8 mouse cellular contexts compared by ENCODE assay signal in genomic region chr2:68405163-68405715, GRCm38 (mm10).
DNase-seq lines count a peak whose midpoint lies in the region; ATAC-seq and TF ChIP-seq lines count a peak whose summit lies in the region.

No protein-coding gene starts in this region.

- no peaks in the 10 kb centered on the region for H3K27me3 ChIP-seq in heart, embryonic 13.5 days (replicated peaks)
- H3K27me3 ChIP-seq in forebrain, embryonic 14.5 days (replicated peaks; ENCODE audit: control insufficient read depth, insufficient read depth, low read length): no peaks in the 10 kb centered on the region
- H3K27me3 ChIP-seq in limb, embryonic 14.5 days (ENCODE audit: control insufficient read depth, insufficient read depth, low read length): no peaks in the 10 kb centered on the region
- H3K27me3 ChIP-seq in cerebellum, adult 2 months (ENCODE audit: control insufficient read depth, insufficient read depth, low read length): no peaks in the 10 kb centered on the region

- intact Hi-C loops in heart, postnatal 36 days (cut with DNase I): no loop called here
- intact Hi-C loops in left cerebral cortex, postnatal 25 days (cut with DNase I): loop anchor here (2.0 kb wide), 1 partner anchor 30 kb away; no protein-coding TSS in a partner anchor

- H3K36me3 ChIP-seq in heart, embryonic 13.5 days: peaks cover 14% of the 10 kb centered on the region
- no peaks in the 10 kb centered on the region for H3K36me3 ChIP-seq in forebrain, embryonic 14.5 days (ENCODE audit: control insufficient read depth, insufficient read depth, low read length)
- no peaks in the 10 kb centered on the region for H3K36me3 ChIP-seq in limb, embryonic 14.5 days (ENCODE audit: control insufficient read depth, insufficient read depth, low read length)

- H3K4me2 ChIP-seq in heart, embryonic 13.5 days: no peak overlapping the region
- H3K4me2 ChIP-seq in forebrain, embryonic 14.5 days (ENCODE audit: low read length): peak overlapping the region; percentile 39
- peak overlapping the region; percentile 39 for H3K4me2 ChIP-seq in limb, embryonic 14.5 days (replicated peaks; ENCODE audit: low read depth, low read length, severe bottlenecking)

- peak overlapping the region; percentile 56 for H3K9ac ChIP-seq in heart, embryonic 13.5 days
- peak overlapping the region; percentile 5; the same call in 1 of the 2 replicates for H3K9ac ChIP-seq in forebrain, embryonic 14.5 days (ENCODE audit: low read length)
- peak overlapping the region; percentile 36; the same call in 1 of the 2 replicates for H3K9ac ChIP-seq in limb, embryonic 14.5 days (ENCODE audit: low read depth, low read length, severe bottlenecking)

- peak overlapping the region; percentile 49 for H3K27ac ChIP-seq in heart, embryonic 13.5 days (replicated peaks)
- H3K27ac ChIP-seq in forebrain, embryonic 14.5 days (ENCODE audit: low read depth, low read length): peak overlapping the region; percentile 39; the same call in 1 of the 2 replicates
- no peak overlapping the region for H3K27ac ChIP-seq in limb, embryonic 14.5 days (replicated peaks; ENCODE audit: low read depth, low read length)
- no peak overlapping the region for H3K27ac ChIP-seq in cerebellum, adult 2 months (ENCODE audit: insufficient read depth, low read length)

- H3K9me3 ChIP-seq in heart, embryonic 13.5 days: no peaks in the 10 kb centered on the region
- H3K9me3 ChIP-seq in forebrain, embryonic 14.5 days (replicated peaks; ENCODE audit: control insufficient read depth, low read length): no peaks in the 10 kb centered on the region
- H3K9me3 ChIP-seq in limb, embryonic 14.5 days (ENCODE audit: control insufficient read depth, low read length): no peaks in the 10 kb centered on the region

- peaks cover 67% of the 10 kb centered on the region for H3K4me1 ChIP-seq in heart, embryonic 13.5 days
- peaks cover 38% of the 10 kb centered on the region for H3K4me1 ChIP-seq in forebrain, embryonic 14.5 days (ENCODE audit: control insufficient read depth, insufficient read depth, low read length)
- peaks cover 30% of the 10 kb centered on the region for H3K4me1 ChIP-seq in limb, embryonic 14.5 days (ENCODE audit: control insufficient read depth, insufficient read depth, low read length)
- H3K4me1 ChIP-seq in cerebellum, adult 2 months (ENCODE audit: control insufficient read depth, insufficient read depth, low read length): no peaks in the 10 kb centered on the region

- no peak overlapping the region for H3K4me3 ChIP-seq in heart, embryonic 13.5 days
- H3K4me3 ChIP-seq in forebrain, embryonic 14.5 days (ENCODE audit: low read depth, low read length): no peak overlapping the region
- peak overlapping the region; percentile 13; the same call in 1 of the 2 replicates for H3K4me3 ChIP-seq in limb, embryonic 14.5 days (replicated peaks; ENCODE audit: low read length)
- no peak overlapping the region for H3K4me3 ChIP-seq in cerebellum, adult 2 months (replicated peaks; ENCODE audit: insufficient read depth, low read depth, low read length)

- no peak for TF ChIP-seq POLR2A in limb, embryonic 14.5 days (IDR thresholded peaks at IDR 0.05; ENCODE audit: borderline replicate concordance, extremely low read depth, insufficient read depth, insufficient read length)
- no peak for TF ChIP-seq POLR2A in cerebellum, adult 2 months (IDR thresholded peaks at IDR 0.05; ENCODE audit: borderline replicate concordance, insufficient read depth, low read length)

- DNase-seq in heart, postnatal 36 days: no peak
- peak; percentile 9 for DNase-seq in ZHBTc4 (ENCODE audit: low read depth, low spot score)
- DNase-seq in forebrain, embryonic 14.5 days (ENCODE audit: low spot score): peak; percentile 16
- DNase-seq in limb, embryonic 14.5 days (ENCODE audit: low spot score): no peak
- DNase-seq in cerebellum, adult 2 months: no peak
- no peak for DNase-seq in left cerebral cortex, postnatal 25 days (ENCODE audit: low spot score in 2 of 2)
- DNase-seq in B cell, adult 2 months: no peak

- no peak for TF ChIP-seq CTCF in cerebellum, adult 2 months (IDR thresholded peaks at IDR 0.05; ENCODE audit: borderline replicate concordance, insufficient read depth, low read depth, low read length)

- ATAC-seq in heart, embryonic 13.5 days (ENCODE audit: extremely low read depth, insufficient number of reproducible peaks, low FRiP score, low TSS enrichment): no peak
- ATAC-seq in forebrain, embryonic 14.5 days: peak; percentile 3; the same call in 1 of the 2 replicates
- no peak for ATAC-seq in limb, embryonic 14.5 days (ENCODE audit: low FRiP score, low read depth)

- 63% methylated on average over 16 of the region's 16 CpGs for WGBS in heart, embryonic 13.5 days
- 7% methylated on average over 16 of the region's 16 CpGs for WGBS in forebrain, embryonic 14.5 days
- 12% methylated on average over 16 of the region's 16 CpGs for WGBS in limb, embryonic 14.5 days
- WGBS in cerebellum, adult 2 months: 71% methylated on average over 16 of the region's 16 CpGs

Comparison
In these comparisons a context has a peak if more than half of its experiments do, and no peak if none do; other contexts are left out.
1. H3K27ac ChIP-seq: peak in heart, embryonic 13.5 days (single experiment) and forebrain, embryonic 14.5 days (single experiment); none in limb, embryonic 14.5 days (single experiment) and cerebellum, adult 2 months (single experiment).
2. H3K9ac ChIP-seq: peak in every context shown above with its lines; median percentile 56 in heart, embryonic 13.5 days; 36 in limb, embryonic 14.5 days; 5 in forebrain, embryonic 14.5 days.
3. DNase-seq: peak in ZHBTc4 (single experiment) and forebrain, embryonic 14.5 days (single experiment); none in heart, postnatal 36 days (0 of 2), limb, embryonic 14.5 days (single experiment), cerebellum, adult 2 months (0 of 2), left cerebral cortex, postnatal 25 days (0 of 2) and B cell, adult 2 months (0 of 2).